Mouse (Mus musculus): ENCODE data around the gene Sufu. TPM values are rescaled to one million over a fixed set of nuclear protein-coding genes. Genes with fewer than 3 reads are reported as not detected.
A peak's percentile ranks its signal among the peaks of the same experiment; 100 is the strongest.

Gene Sufu
- polyA plus RNA-seq, 1 experiment from 2014 or later: 29.1 TPM

- 3% methylated on average over 3 of the region's 3 CpGs for WGBS
- H3K9ac ChIP-seq (replicated peaks; ENCODE audit: low read length): no peak overlapping the region
These were observed 102.8 kb downstream of the Sufu start for GRCm38 (mm10) chr19:46499539-46499835.

GRCm38 (mm10) chr19:46499836-46500580 is 103.3 kb downstream of the Sufu start:
- H3K4me3 ChIP-seq (replicated peaks; ENCODE audit: low read depth, low read length): peak overlapping the region; percentile 98
- peak overlapping the region; percentile 98 for H3K27ac ChIP-seq (replicated peaks; ENCODE audit: low read depth, low read length)
- peak; percentile 89 for ATAC-seq (ENCODE audit: low FRiP score, low TSS enrichment)
- DNase-seq: peak; percentile 100
- H3K9me3 ChIP-seq (ENCODE audit: control insufficient read depth, low read length): no peaks in the 10 kb centered on the region
- WGBS: under 1% methylated on average over 48 of the region's 52 CpGs
- peak overlapping the region; percentile 99 for H3K4me2 ChIP-seq (ENCODE audit: low read length)
- H3K9ac ChIP-seq (replicated peaks; ENCODE audit: low read length): peak overlapping the region; percentile 98
- peaks cover 8% of the 10 kb centered on the region for H3K4me1 ChIP-seq (ENCODE audit: control insufficient read depth, insufficient read depth, low read length)
- no peaks in the 10 kb centered on the region for H3K27me3 ChIP-seq (ENCODE audit: control insufficient read depth, insufficient read depth, low read length)
- H3K36me3 ChIP-seq (ENCODE audit: control insufficient read depth, insufficient read depth, low read length): 0 out of 2 replicates have a peak, but pooled peaks cover under 1% of the 10 kb centered on the region

More at GRCm38 (mm10) chr19:46499539-46499835, 102.8 kb downstream of the Sufu start:
- no peak for ATAC-seq (ENCODE audit: low FRiP score, low TSS enrichment)
- no peak for DNase-seq
- peak overlapping the region; percentile 98 for H3K4me3 ChIP-seq (replicated peaks; ENCODE audit: low read depth, low read length)
- peak overlapping the region; percentile 99 for H3K4me2 ChIP-seq (ENCODE audit: low read length)
- H3K36me3 ChIP-seq (ENCODE audit: control insufficient read depth, insufficient read depth, low read length): no peaks in the 10 kb centered on the region
- no peaks in the 10 kb centered on the region for H3K27me3 ChIP-seq (ENCODE audit: control insufficient read depth, insufficient read depth, low read length)
- peak overlapping the region; percentile 66 for H3K27ac ChIP-seq (replicated peaks; ENCODE audit: low read depth, low read length)
- no peaks in the 10 kb centered on the region for H3K9me3 ChIP-seq (ENCODE audit: control insufficient read depth, low read length)
- H3K4me1 ChIP-seq (ENCODE audit: control insufficient read depth, insufficient read depth, low read length): peaks cover 3% of the 10 kb centered on the region

GRCm38 (mm10) chr19:46500581-46501341 is 104.1 kb downstream of the Sufu start:
- Histone ChIP-seq H3K4me3 (replicated peaks; ENCODE audit: low read depth, low read length) (peak overlapping the region; percentile 98), H3K27me3 (ENCODE audit: control insufficient read depth, insufficient read depth, low read length) (no peaks in the 10 kb centered on the region), H3K27ac (replicated peaks; ENCODE audit: low read depth, low read length) (peak overlapping the region; percentile 98), H3K9ac (replicated peaks; ENCODE audit: low read length) (peak overlapping the region; percentile 98), H3K4me2 (ENCODE audit: low read length) (peak overlapping the region; percentile 99), H3K9me3 (ENCODE audit: control insufficient read depth, low read length) (no peaks in the 10 kb centered on the region), H3K4me1 (ENCODE audit: control insufficient read depth, insufficient read depth, low read length) (peaks cover 16% of the 10 kb centered on the region), H3K36me3 (ENCODE audit: control insufficient read depth, insufficient read depth, low read length) (peaks cover 5% of the 10 kb centered on the region)
- peak; percentile 86 for DNase-seq
- WGBS: under 1% methylated on average over 47 of the region's 50 CpGs
- peak; percentile 28; the same call in 1 of the 2 replicates for ATAC-seq (ENCODE audit: low FRiP score, low TSS enrichment)

DNA sequence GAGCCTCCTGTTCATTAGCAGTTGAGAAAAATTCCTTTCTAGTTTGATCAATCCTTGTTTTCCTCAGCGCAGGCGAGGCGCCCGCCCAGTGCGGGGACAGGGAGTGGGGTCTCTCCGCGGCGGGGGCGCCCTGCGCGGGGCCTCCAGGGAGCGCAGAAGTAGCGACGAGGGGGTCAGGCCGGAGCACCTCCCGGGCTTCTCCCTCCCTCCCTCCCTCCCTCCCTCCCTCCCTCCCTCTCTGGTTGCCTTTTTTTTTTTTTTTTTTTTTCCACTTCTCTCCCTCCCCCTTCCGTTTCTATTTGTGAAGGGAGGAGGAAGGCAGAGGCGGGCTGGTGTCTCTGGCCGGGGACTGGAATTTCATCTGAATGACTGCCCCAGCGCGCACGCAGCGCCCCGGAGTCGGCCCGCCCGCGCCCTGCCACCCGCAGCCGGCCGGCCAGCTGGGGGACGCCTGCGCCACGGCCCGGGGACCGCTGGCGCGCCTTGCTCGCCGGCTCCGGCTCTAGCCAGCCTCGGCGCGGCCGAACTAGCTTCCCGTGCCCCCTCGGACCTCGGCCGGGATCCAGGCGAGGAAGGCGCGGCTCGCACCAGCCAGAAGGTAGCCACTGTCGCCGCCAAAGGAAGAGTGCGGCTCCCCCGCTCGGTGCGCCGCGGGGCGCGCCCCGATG is 104.8 kb downstream of the Sufu start, which contains the start of gene Trim8:
Trim8 (plus strand) TSS at position 302 of the 668 bp plus-strand sequence.
- Histone ChIP-seq H3K4me1 (ENCODE audit: control insufficient read depth, insufficient read depth, low read length) (peaks cover 23% of the 10 kb centered on the region), H3K4me3 (replicated peaks; ENCODE audit: low read depth, low read length) (peak within 1 kb of the TSS; percentile 98), H3K4me2 (ENCODE audit: low read length) (peak within 1 kb of the TSS; percentile 99), H3K36me3 (ENCODE audit: control insufficient read depth, insufficient read depth, low read length) (peaks cover 11% of the 10 kb centered on the region), H3K27ac (replicated peaks; ENCODE audit: low read depth, low read length) (peak within 1 kb of the TSS; percentile 98), H3K27me3 (ENCODE audit: control insufficient read depth, insufficient read depth, low read length) (no peaks in the 10 kb centered on the region), H3K9ac (replicated peaks; ENCODE audit: low read length) (peak within 1 kb of the TSS; percentile 98), H3K9me3 (ENCODE audit: control insufficient read depth, low read length) (no peaks in the 10 kb centered on the region)
- under 1% methylated on average over 62 of the region's 64 CpGs for WGBS
- peak; percentile 12 for ATAC-seq (ENCODE audit: low FRiP score, low TSS enrichment)
- DNase-seq: peak; percentile 86

- peak overlapping the region; percentile 98 for H3K9ac ChIP-seq (replicated peaks; ENCODE audit: low read length)
- H3K9me3 ChIP-seq (ENCODE audit: control insufficient read depth, low read length): no peaks in the 10 kb centered on the region
- peak overlapping the region; percentile 98 for H3K4me3 ChIP-seq (replicated peaks; ENCODE audit: low read depth, low read length)
- H3K27ac ChIP-seq (replicated peaks; ENCODE audit: low read depth, low read length): peak overlapping the region; percentile 98
- H3K4me2 ChIP-seq (ENCODE audit: low read length): peak overlapping the region; percentile 99
- ATAC-seq (ENCODE audit: low FRiP score, low TSS enrichment) (no peak), DNase-seq (peak; percentile 80)
- peaks cover 16% of the 10 kb centered on the region for H3K36me3 ChIP-seq (ENCODE audit: control insufficient read depth, insufficient read depth, low read length)
- WGBS: under 1% methylated on average over 37 of the region's 46 CpGs
- no peaks in the 10 kb centered on the region for H3K27me3 ChIP-seq (ENCODE audit: control insufficient read depth, insufficient read depth, low read length)
- H3K4me1 ChIP-seq (ENCODE audit: control insufficient read depth, insufficient read depth, low read length): peaks cover 29% of the 10 kb centered on the region
These were observed 105.4 kb downstream of the Sufu start for GRCm38 (mm10) chr19:46502069-46502455.

GRCm38 (mm10) chr19:46502471-46503166 is 105.9 kb downstream of the Sufu start:
- peaks cover 22% of the 10 kb centered on the region for H3K36me3 ChIP-seq (ENCODE audit: control insufficient read depth, insufficient read depth, low read length)
- H3K4me1 ChIP-seq (ENCODE audit: control insufficient read depth, insufficient read depth, low read length): peaks cover 34% of the 10 kb centered on the region
- H3K9ac ChIP-seq (replicated peaks; ENCODE audit: low read length): peak overlapping the region; percentile 98
- H3K27me3 ChIP-seq (ENCODE audit: control insufficient read depth, insufficient read depth, low read length): no peaks in the 10 kb centered on the region
- H3K4me3 ChIP-seq (replicated peaks; ENCODE audit: low read depth, low read length): peak overlapping the region; percentile 98
- DNase-seq: peak; percentile 85
- WGBS: under 1% methylated on average over 53 of the region's 53 CpGs
- peak overlapping the region; percentile 99 for H3K4me2 ChIP-seq (ENCODE audit: low read length)
- peak overlapping the region; percentile 98 for H3K27ac ChIP-seq (replicated peaks; ENCODE audit: low read depth, low read length)
- H3K9me3 ChIP-seq (ENCODE audit: control insufficient read depth, low read length): no peaks in the 10 kb centered on the region
- 0 out of 2 replicates have a peak, but pooled peaks have one; percentile 1 for ATAC-seq (ENCODE audit: low FRiP score, low TSS enrichment)

GRCm38 (mm10) chr19:46503351-46504084 is 106.8 kb downstream of the Sufu start:
- Histone ChIP-seq H3K27me3 (ENCODE audit: control insufficient read depth, insufficient read depth, low read length) (no peaks in the 10 kb centered on the region), H3K4me3 (replicated peaks; ENCODE audit: low read depth, low read length) (peak overlapping the region; percentile 98), H3K36me3 (ENCODE audit: control insufficient read depth, insufficient read depth, low read length) (peaks cover 31% of the 10 kb centered on the region), H3K4me2 (ENCODE audit: low read length) (peak overlapping the region; percentile 99), H3K9me3 (ENCODE audit: control insufficient read depth, low read length) (no peaks in the 10 kb centered on the region), H3K9ac (replicated peaks; ENCODE audit: low read length) (peak overlapping the region; percentile 98), H3K4me1 (ENCODE audit: control insufficient read depth, insufficient read depth, low read length) (peaks cover 42% of the 10 kb centered on the region), H3K27ac (replicated peaks; ENCODE audit: low read depth, low read length) (peak overlapping the region; percentile 98)
- ATAC-seq (ENCODE audit: low FRiP score, low TSS enrichment) (no peak), DNase-seq (peak; percentile 72)
- WGBS: under 1% methylated on average over 21 of the region's 21 CpGs

Measured in midbrain, embryonic 14.5 days (tissue).